Mouse (Mus musculus): ENCODE measurements around the gene Jakmip3. TPM values are rescaled to one million over a fixed set of nuclear protein-coding genes. Genes with fewer than 3 reads are reported as not detected.

Gene Jakmip3
- total and polyA plus RNA-seq, 2 experiments from 2014 or later = 7.6 to 12.4 TPM

GRCm38 (mm10) chr7:139074189-139074588 is 133.7 kb downstream of the Jakmip3 start:
- no peaks in the 10 kb centered on the region for H3K36me3 ChIP-seq (ENCODE audit: insufficient read depth, low read length)
- WGBS = 19% methylated on average over 6 of the region's 6 CpGs
- peak; percentile 59 for DNase-seq (ENCODE audit: low spot score)
- no peak overlapping the region for H3K4me3 ChIP-seq (ENCODE audit: low read length)
- H3K27me3 ChIP-seq (ENCODE audit: insufficient read depth, low read length) = no peaks in the 10 kb centered on the region
- no peak overlapping the region for H3K9ac ChIP-seq (replicated peaks; ENCODE audit: low read length)
- H3K4me1 ChIP-seq (ENCODE audit: insufficient read depth, low read length) = peaks cover 35% of the 10 kb centered on the region
- H3K27ac ChIP-seq = no peak overlapping the region
- H3K9me3 ChIP-seq (ENCODE audit: low read length) = no peaks in the 10 kb centered on the region
- no peak for ATAC-seq
- TF ChIP-seq CTCF (IDR thresholded peaks at IDR 0.05; ENCODE audit: low read depth) = no peak
- no peak overlapping the region for H3K4me2 ChIP-seq (ENCODE audit: low read depth, low read length)

GRCm38 (mm10) chr7:139075054-139075794 is 134.7 kb downstream of the Jakmip3 start:
- peaks cover 35% of the 10 kb centered on the region for H3K4me1 ChIP-seq (ENCODE audit: insufficient read depth, low read length)
- TF ChIP-seq CTCF (IDR thresholded peaks at IDR 0.05; ENCODE audit: low read depth) = no peak
- H3K9me3 ChIP-seq (ENCODE audit: low read length) = no peaks in the 10 kb centered on the region
- H3K27ac ChIP-seq = peak overlapping the region; percentile 32; the same call in 1 of the 2 replicates
- no peak overlapping the region for H3K4me2 ChIP-seq (ENCODE audit: low read depth, low read length)
- DNase-seq (ENCODE audit: low spot score) (no peak), ATAC-seq (0 out of 2 replicates have a peak, but pooled peaks have one; percentile 8)
- no peaks in the 10 kb centered on the region for H3K27me3 ChIP-seq (ENCODE audit: insufficient read depth, low read length)
- no peak overlapping the region for H3K9ac ChIP-seq (replicated peaks; ENCODE audit: low read length)
- H3K4me3 ChIP-seq (ENCODE audit: low read length) = no peak overlapping the region
- H3K36me3 ChIP-seq (ENCODE audit: insufficient read depth, low read length) = no peaks in the 10 kb centered on the region
- WGBS = 22% methylated on average over 14 of the region's 14 CpGs

- Histone ChIP-seq H3K9ac (replicated peaks; ENCODE audit: low read length) (no peak overlapping the region), H3K4me3 (ENCODE audit: low read length) (no peak overlapping the region), H3K36me3 (ENCODE audit: insufficient read depth, low read length) (no peaks in the 10 kb centered on the region), H3K4me1 (ENCODE audit: insufficient read depth, low read length) (peaks cover 35% of the 10 kb centered on the region), H3K9me3 (ENCODE audit: low read length) (no peaks in the 10 kb centered on the region), H3K4me2 (ENCODE audit: low read depth, low read length) (no peak overlapping the region), H3K27me3 (ENCODE audit: insufficient read depth, low read length) (no peaks in the 10 kb centered on the region), H3K27ac (peak overlapping the region; percentile 26; the same call in 1 of the 2 replicates)
- ATAC-seq = no peak
- WGBS = 10% methylated on average over 7 of the region's 7 CpGs
- DNase-seq (ENCODE audit: low spot score) = peak; percentile 53
- no peak for TF ChIP-seq CTCF (IDR thresholded peaks at IDR 0.05; ENCODE audit: low read depth)
Observed at GRCm38 (mm10) chr7:139077283-139077682, 136.8 kb downstream of the Jakmip3 start.

GRCm38 (mm10) chr7:139078181-139078580 is 137.7 kb downstream of the Jakmip3 start:
- H3K27me3 ChIP-seq (ENCODE audit: insufficient read depth, low read length) = no peaks in the 10 kb centered on the region
- 0 out of 2 replicates have a peak overlapping the region, but pooled peaks have one; percentile 5 for H3K4me2 ChIP-seq (ENCODE audit: low read depth, low read length)
- WGBS = 29% methylated on average over 6 of the region's 6 CpGs
- H3K4me1 ChIP-seq (ENCODE audit: insufficient read depth, low read length) = peaks cover 35% of the 10 kb centered on the region
- no peak overlapping the region for H3K4me3 ChIP-seq (ENCODE audit: low read length)
- no peak for TF ChIP-seq CTCF (IDR thresholded peaks at IDR 0.05; ENCODE audit: low read depth)
- ATAC-seq = no peak
- DNase-seq (ENCODE audit: low spot score) = peak; percentile 58
- no peak overlapping the region for H3K9ac ChIP-seq (replicated peaks; ENCODE audit: low read length)
- H3K9me3 ChIP-seq (ENCODE audit: low read length) = no peaks in the 10 kb centered on the region
- H3K27ac ChIP-seq = no peak overlapping the region
- no peaks in the 10 kb centered on the region for H3K36me3 ChIP-seq (ENCODE audit: insufficient read depth, low read length)

GRCm38 (mm10) chr7:139079141-139079540 is 138.6 kb downstream of the Jakmip3 start:
- H3K27ac ChIP-seq = no peak overlapping the region
- ATAC-seq (no peak), DNase-seq (ENCODE audit: low spot score) (no peak)
- H3K9me3 ChIP-seq (ENCODE audit: low read length) = no peaks in the 10 kb centered on the region
- H3K4me2 ChIP-seq (ENCODE audit: low read depth, low read length) = no peak overlapping the region
- no peak for TF ChIP-seq CTCF (IDR thresholded peaks at IDR 0.05; ENCODE audit: low read depth)
- no peak overlapping the region for H3K9ac ChIP-seq (replicated peaks; ENCODE audit: low read length)
- H3K4me3 ChIP-seq (ENCODE audit: low read length) = no peak overlapping the region
- H3K36me3 ChIP-seq (ENCODE audit: insufficient read depth, low read length) = no peaks in the 10 kb centered on the region
- H3K4me1 ChIP-seq (ENCODE audit: insufficient read depth, low read length) = peaks cover 35% of the 10 kb centered on the region
- WGBS = 70% methylated on average over 7 of the region's 7 CpGs
- no peaks in the 10 kb centered on the region for H3K27me3 ChIP-seq (ENCODE audit: insufficient read depth, low read length)

GRCm38 (mm10) chr7:139080714-139081113 is 140.2 kb downstream of the Jakmip3 start:
- TF ChIP-seq CTCF (IDR thresholded peaks at IDR 0.05; ENCODE audit: low read depth) = peak; percentile 72
- no peak overlapping the region for H3K4me2 ChIP-seq (ENCODE audit: low read depth, low read length)
- DNase-seq (ENCODE audit: low spot score) = peak; percentile 54
- H3K4me1 ChIP-seq (ENCODE audit: insufficient read depth, low read length) = peaks cover 25% of the 10 kb centered on the region
- no peak for ATAC-seq
- H3K9ac ChIP-seq (replicated peaks; ENCODE audit: low read length) = no peak overlapping the region
- WGBS = 69% methylated on average over 4 of the region's 4 CpGs
- H3K36me3 ChIP-seq (ENCODE audit: insufficient read depth, low read length) = no peaks in the 10 kb centered on the region
- no peak overlapping the region for H3K27ac ChIP-seq
- H3K4me3 ChIP-seq (ENCODE audit: low read length) = no peak overlapping the region
- H3K9me3 ChIP-seq (ENCODE audit: low read length) = no peaks in the 10 kb centered on the region
- no peaks in the 10 kb centered on the region for H3K27me3 ChIP-seq (ENCODE audit: insufficient read depth, low read length)

- DNase-seq (ENCODE audit: low spot score) (no peak), ATAC-seq (no peak)
- Histone ChIP-seq H3K36me3 (ENCODE audit: insufficient read depth, low read length) (no peaks in the 10 kb centered on the region), H3K4me1 (ENCODE audit: insufficient read depth, low read length) (peaks cover 21% of the 10 kb centered on the region), H3K4me3 (ENCODE audit: low read length) (no peak overlapping the region), H3K4me2 (ENCODE audit: low read depth, low read length) (no peak overlapping the region), H3K9ac (replicated peaks; ENCODE audit: low read length) (no peak overlapping the region), H3K27ac (no peak overlapping the region), H3K9me3 (ENCODE audit: low read length) (no peaks in the 10 kb centered on the region), H3K27me3 (ENCODE audit: insufficient read depth, low read length) (no peaks in the 10 kb centered on the region)
- no peak for TF ChIP-seq CTCF (IDR thresholded peaks at IDR 0.05; ENCODE audit: low read depth)
- WGBS = 35% methylated on average over 5 of the region's 5 CpGs
Observed at GRCm38 (mm10) chr7:139081158-139081557, 140.6 kb downstream of the Jakmip3 start.
